Mouse (Mus musculus) erythroblast, adult 5-6 weeks (primary cell): Measurements from ENCODE around the gene Pex10. TPM values are rescaled to one million over a fixed set of nuclear protein-coding genes. Genes with fewer than 3 reads are reported as not detected.

ENCODE experiments used
- ATAC-seq: replicated peaks from 2 replicates; pipeline ENCODE4 v1.8.0; 2016; ENCODE audit warnings: moderate number of reproducible peaks, mild to moderate bottlenecking, moderate TSS enrichment, inconsistent platforms; ENCODE audit not compliant: poor library complexity, low FRiP score, severe bottlenecking
- total RNA-seq, 2 experiments: library from RNA; stranded (forward) in 1 of 2; stranded (reverse) in 1 of 2; fragments of 150-400 nt in 1 of 2; fragments of 200-764, 138-1000 nt in 1 of 2; gene quantifications; 2 replicates each; pipeline versions ENCODE4 v1.2.3 to v1.2.4; 2015 to 2017; ENCODE audit warnings: low replicate concordance in 2 of 2

The Pex10 gene
- total RNA-seq (2015; ENCODE audit: low replicate concordance) (0.42 and 2.7 TPM in 2 replicates), total RNA-seq (2017; ENCODE audit: low replicate concordance) (0.42 and 3.6 TPM in 2 replicates)

GRCm38 (mm10) chr4:155066834-155067522 lies at the start of gene Pex10:
Gene Pex10 (plus strand): TSS chr4:155067016.
- ATAC-seq = peak; percentile 86

DNA sequence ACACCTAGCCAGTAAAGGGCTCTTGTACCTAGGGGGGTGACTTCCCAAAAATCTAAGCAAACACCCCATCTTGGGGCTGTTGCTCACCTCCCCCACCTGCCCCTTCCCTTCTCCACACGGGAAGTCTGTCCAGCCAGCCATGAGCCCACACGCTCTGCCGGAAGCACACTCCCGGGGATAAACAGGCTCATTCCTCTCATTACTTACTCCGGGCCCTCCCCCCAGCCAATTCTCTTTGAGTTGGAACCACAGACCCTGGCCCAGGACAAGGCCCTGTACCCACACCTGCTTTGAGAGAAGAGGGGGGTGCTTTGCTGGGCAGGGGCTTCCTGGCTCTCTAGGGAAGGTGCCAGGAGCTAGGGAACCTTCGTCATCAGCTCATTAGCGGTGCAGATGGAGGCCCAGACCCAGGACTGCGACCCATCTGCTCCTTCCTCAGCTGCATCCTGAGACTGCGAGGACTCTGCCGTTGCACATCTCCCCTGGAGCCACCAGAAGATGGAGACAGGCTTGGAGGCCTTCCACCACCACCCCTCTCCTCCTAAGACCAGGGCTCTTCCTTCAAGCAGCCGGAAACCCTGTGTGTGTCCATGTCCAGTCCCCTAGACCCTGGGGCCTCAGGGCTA lies 49.5 kb upstream of the Pex10 start:
- ATAC-seq = no peak

DNA sequence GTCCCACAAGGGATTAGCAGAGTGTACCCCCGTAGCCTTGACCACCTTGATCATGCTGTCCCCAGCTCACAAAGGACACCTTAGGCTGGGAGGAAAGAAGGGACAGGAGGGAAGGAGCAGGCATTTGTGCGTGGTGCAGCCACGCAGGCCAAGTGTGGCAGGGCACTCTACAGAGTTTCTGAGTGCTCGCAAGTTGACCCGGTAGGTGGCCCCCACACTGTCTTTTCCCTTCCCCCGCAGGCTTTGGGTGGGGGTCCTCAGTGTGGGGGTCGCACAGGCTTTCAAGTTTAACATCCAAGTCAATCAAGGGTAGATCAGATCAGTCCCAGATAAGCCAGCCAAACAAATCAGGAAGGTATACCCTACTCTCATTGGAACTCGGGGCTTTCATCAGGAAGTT lies 48.8 kb upstream of the Pex10 start:
- ATAC-seq = no peak

GRCm38 (mm10) chr4:155018601-155019335 lies 48.0 kb upstream of the Pex10 start:
- ATAC-seq = no peak

- no peak for ATAC-seq
Measured at GRCm38 (mm10) chr4:155019336-155019847, 47.4 kb upstream of the Pex10 start.

DNA sequence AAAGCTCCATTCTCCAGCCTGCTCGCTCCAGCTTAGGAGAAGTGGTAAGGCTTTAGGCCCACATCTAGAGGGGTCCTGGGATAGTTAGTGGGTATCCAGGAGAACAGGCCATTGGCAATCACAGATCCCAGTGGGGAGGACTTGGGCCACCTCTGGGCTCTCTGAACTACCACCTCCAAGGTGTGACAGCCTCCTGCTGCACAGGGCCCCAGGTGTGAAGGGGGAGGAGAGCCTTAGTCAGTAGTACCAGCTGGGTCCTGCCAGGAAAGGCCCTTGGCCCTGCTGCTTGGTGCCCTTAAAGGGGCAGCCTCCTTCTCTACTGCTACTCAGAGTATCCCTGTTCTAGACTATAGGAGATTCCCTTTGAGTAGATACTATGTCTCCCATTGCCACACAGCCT lies 46.7 kb upstream of the Pex10 start:
- no peak for ATAC-seq

- ATAC-seq = no peak
Measured at GRCm38 (mm10) chr4:155020813-155021212, 46.0 kb upstream of the Pex10 start.

DNA sequence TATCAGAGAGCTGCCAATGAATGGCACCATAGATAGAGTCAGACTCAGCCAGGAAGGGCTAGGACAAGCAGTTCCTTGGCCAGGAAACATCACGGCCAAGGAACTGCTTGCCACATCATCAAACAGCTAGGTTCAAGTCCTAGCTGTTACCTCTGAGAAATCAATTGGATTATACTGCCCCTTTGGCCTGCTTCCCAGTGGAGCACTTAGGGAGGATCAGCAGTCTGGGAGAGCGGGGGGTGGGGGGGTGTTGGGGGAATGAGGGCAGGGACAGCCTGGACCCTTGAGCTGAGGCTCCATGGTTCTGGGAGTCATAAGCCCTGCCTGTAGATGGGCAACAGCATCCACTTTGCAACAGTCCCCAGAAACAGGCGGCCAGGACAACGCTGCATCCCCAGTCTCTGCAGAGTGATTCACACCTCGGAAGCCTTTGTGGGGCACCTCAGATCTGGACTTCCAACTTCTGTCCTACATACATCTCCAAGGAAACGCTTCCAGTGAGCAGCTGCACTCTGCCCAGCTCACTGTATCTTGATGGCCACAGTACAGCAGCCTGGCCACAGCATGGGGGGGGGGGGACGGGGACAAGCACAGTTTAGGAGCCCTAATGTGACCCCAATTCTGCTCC lies 44.5 kb upstream of the Pex10 start:
- ATAC-seq = no peak

DNA sequence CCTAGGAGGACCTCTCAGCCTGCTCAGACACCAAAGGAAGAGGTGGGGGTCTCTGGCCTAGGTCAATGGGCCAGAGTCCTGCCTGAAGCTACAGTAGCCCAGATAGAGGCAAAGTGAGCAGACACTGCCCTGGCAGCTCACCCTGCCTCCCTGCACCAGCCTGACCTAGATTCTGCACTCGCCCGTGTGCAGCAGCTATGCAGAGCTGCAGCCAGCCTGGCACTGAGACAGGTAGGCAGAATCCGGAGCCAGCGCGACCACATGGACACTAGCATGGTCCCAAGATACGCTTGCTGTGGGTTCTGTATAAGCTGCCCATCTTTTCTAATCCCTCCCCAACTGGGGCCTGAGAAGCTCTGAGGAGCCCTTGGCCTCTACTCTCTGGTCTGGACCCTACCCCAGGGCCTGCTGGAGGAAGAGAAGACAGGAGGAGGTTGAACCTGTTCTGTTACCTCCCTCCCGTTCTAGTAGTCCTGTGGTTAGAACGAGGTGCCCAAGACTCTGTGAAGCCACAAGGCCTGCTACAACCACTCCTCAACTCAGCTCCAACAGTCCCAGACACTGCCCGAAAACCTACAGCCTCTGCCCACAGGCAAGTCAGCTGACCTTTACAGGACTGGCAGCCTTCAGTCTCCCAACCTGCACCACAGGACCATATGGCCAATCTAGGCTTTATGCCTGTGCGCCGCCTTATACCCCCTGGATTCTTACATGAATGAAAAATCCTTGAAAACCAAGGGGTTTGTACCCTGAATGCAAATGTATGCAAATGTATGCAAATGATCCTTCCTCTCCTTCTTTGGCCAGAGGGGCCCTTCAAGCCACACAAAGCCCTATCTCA lies 42.4 kb upstream of the Pex10 start:
- no peak for ATAC-seq

DNA sequence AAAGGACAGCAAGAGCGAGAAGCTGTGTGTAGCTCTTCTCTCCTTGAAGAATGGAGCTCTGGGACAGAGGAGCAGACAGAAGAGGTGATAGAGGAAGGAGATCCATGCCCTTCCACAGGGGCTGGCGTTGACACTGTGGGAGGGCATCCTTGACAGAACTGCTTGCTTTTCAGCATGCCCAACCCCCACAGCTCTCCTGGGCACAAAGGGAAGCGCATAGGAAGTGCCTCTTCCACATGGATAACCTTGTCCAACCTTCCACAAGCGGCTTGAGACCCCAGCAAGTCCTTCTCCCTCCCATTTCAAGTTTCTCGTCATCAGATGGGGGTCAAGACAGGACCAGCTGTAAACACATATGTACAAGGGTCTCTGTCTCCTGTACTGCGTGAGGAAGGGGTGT lies 33.7 kb upstream of the Pex10 start:
- ATAC-seq = no peak

DNA sequence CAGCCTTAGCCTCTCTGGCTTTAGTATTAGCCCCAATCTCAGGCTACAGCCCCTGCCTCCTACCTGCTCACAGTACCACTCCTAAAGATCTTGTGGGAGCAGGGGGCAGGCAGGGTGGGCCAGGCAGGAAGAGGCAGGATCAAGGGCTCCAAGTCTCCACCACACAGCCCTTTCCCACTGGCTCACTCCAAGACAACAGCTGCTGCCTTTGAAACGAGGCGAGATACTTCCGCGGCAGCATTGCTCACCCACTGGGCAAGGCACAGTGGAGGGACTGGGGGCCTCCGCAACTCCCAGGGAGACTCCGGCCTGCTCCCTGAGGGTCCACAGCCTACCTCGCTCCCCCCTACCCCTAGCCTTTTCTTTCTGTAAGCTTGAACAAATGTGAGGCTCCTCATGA lies 32.6 kb upstream of the Pex10 start:
- ATAC-seq = no peak

GRCm38 (mm10) chr4:155034787-155035186 lies 32.0 kb upstream of the Pex10 start:
- ATAC-seq = no peak

GRCm38 (mm10) chr4:155040197-155040596 lies 26.6 kb upstream of the Pex10 start:
- no peak for ATAC-seq

GRCm38 (mm10) chr4:155040696-155041095 lies 26.1 kb upstream of the Pex10 start:
- no peak for ATAC-seq

GRCm38 (mm10) chr4:155042606-155043288 lies 24.1 kb upstream of the Pex10 start:
- ATAC-seq = no peak

GRCm38 (mm10) chr4:155043289-155043625 lies 23.6 kb upstream of the Pex10 start:
- ATAC-seq = no peak

GRCm38 (mm10) chr4:155046636-155047035 lies 20.2 kb upstream of the Pex10 start:
- no peak for ATAC-seq

DNA sequence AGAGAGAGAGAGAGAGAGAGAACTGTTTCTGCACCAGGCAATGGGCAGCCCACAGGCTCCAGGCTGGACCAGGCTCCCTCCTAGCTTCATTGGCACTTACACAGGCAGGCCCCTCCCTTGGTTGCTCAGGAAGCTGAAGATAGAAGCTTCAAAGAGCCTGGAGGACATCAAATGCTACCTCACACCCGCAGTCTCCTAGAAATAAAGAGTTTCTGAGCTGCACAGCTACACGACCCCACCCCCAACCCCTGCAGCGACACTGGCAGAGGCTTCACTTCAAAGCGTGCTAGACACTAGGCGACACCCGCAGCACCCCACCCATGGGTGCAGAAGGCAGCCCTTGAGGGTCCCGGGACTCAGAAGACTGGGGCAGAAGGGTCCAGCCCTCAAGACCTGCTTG lies 16.7 kb upstream of the Pex10 start:
- no peak for ATAC-seq

- ATAC-seq = no peak
Measured at GRCm38 (mm10) chr4:155056724-155057123, 10.1 kb upstream of the Pex10 start, which contains the start of gene Plch2. Gene Plch2 (minus strand): TSS chr4:155056784.
